Mouse (Mus musculus) embryonic facial prominence, embryonic 10.5 days (tissue): ENCODE data around the gene Keg1. TPM values are rescaled to one million over a fixed set of nuclear protein-coding genes. Genes with fewer than 3 reads are reported as not detected.
"Not testable (repeated sequence)": the region's sequence is repeated elsewhere in the genome, so short reads cannot be mapped to it uniquely, and the experiment has no call there.

Experiments
- DNase-seq: peaks from one replicate; pipeline ENCODE4 v3.0.0-alpha.2; 2017; ENCODE audit warnings: low spot score
- H3K27ac ChIP-seq: fragments of 300-500 bp; sonication (generic); replicated peaks from 2 replicates; pipeline ENCODE4 v1.5.1; 2016; ENCODE audit warnings: mild to moderate bottlenecking
- H3K27me3 ChIP-seq: fragments of 300-500 bp; sonication (generic); replicated peaks from 2 replicates; pipeline ENCODE4 v1.6.1; 2016; ENCODE audit warnings: low read depth, mild to moderate bottlenecking; ENCODE audit not compliant: poor library complexity, severe bottlenecking
- H3K36me3 ChIP-seq: fragments of 300-500 bp; sonication (generic); replicated peaks from 2 replicates; pipeline ENCODE4 v1.6.1; 2016; ENCODE audit warnings: mild to moderate bottlenecking, moderate library complexity
- H3K4me1 ChIP-seq: fragments of 300-500 bp; sonication (generic); 2 replicates; pipeline ENCODE4 v1.6.1; 2016
- H3K4me3 ChIP-seq: fragments of 300-500 bp; sonication (generic); 2 replicates; pipeline ENCODE4 v1.5.1; 2016; ENCODE audit warnings: mild to moderate bottlenecking, moderate library complexity
- H3K9me3 ChIP-seq: fragments of 300-500 bp; sonication (generic); 2 replicates; pipeline ENCODE4 v1.6.1; 2016; ENCODE audit warnings: mild to moderate bottlenecking
- WGBS: fragments of 180-500 bp; shearing (Covaris S2); methylation state at CpG from one replicate; pipeline ENCODE4 v1.1.7; 2016; 5-methylcytosine and 5-hydroxymethylcytosine counted together
- polyA plus RNA-seq: library from polyadenylated mRNA; unstranded; fragments of >200 nt; fragmentation: Nextera tagmentation; extraction: Ambion mirVana; gene quantifications from 2 replicates; pipeline ENCODE4 v1.2.1, GENCODE M21; 2016

Keg1 gene
- polyA plus RNA-seq, 1 experiment from 2014 or later, result not detected

GRCm38 (mm10) chr19:12720919-12721318 lies 25.3 kb downstream of the Keg1 start:
- not testable (repeated sequence) for DNase-seq, H3K4me1 ChIP-seq, H3K9me3 ChIP-seq, H3K4me3 ChIP-seq, H3K36me3 ChIP-seq, H3K27ac ChIP-seq, H3K27me3 ChIP-seq
- 85% methylated on average over 5 of the region's 5 CpGs for WGBS

DNA sequence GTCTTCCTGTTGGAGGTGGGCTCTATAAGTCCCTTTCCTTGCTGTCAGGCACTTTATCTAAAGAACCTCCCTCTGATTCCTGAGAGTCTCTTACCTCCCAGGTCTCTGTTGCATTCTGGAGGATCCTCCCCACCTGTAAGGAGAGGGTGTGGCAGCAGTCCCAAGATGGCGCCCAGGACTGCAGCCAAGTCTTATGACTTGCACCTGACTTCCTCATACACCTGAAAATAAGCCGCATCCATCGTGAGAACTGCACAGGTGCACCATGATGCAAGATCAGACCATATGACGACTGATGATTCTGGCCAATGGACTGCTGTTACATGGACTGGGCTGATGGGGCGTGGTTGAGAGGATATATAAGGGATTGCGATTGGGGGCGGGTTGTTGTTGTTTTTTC lies 26.0 kb downstream of the Keg1 start:
- 92% methylated on average over 7 of the region's 7 CpGs for WGBS
- DNase-seq, result not testable (repeated sequence)

DNA sequence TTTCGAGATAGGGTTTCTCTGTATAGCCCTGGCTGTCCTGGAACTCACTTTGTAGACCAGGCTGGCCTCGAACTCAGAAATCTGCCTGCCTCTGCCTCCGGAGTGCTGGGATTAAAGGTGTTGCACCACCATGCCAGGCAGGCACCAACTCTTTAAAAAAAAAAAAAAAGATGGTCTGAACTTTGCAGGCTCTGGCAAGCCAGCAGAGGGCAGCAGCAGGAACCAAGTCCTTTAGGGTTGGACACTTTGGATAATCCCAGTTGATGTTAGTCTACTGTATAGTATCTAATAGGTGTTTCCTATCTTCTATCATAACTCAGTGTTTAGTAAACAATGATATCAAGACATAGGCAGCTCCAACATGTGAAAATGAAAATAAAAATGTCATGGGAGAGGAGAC lies 26.7 kb downstream of the Keg1 start:
- WGBS, result 82% methylated on average over 3 of the region's 3 CpGs
- DNase-seq, result no peak
- no peak overlapping the region for H3K27ac ChIP-seq
- H3K9me3 ChIP-seq, result no peaks in the 10 kb centered on the region
- no peak overlapping the region for H3K4me3 ChIP-seq
- H3K36me3 ChIP-seq, result no peaks in the 10 kb centered on the region
- H3K4me1 ChIP-seq, result no peaks in the 10 kb centered on the region
- H3K27me3 ChIP-seq, result no peaks in the 10 kb centered on the region

More for the DNA sequence above, 26.0 kb downstream of the Keg1 start:
- not testable (repeated sequence) for H3K27me3 ChIP-seq, H3K4me3 ChIP-seq, H3K9me3 ChIP-seq, H3K36me3 ChIP-seq, H3K27ac ChIP-seq, H3K4me1 ChIP-seq

GRCm38 (mm10) chr19:12725851-12726250 lies 30.3 kb downstream of the Keg1 start:
- DNase-seq, result no peak
- 75% methylated on average over 1 of the region's 1 CpGs for WGBS
- H3K27me3 ChIP-seq, result no peaks in the 10 kb centered on the region
- no peaks in the 10 kb centered on the region for H3K9me3 ChIP-seq
- H3K36me3 ChIP-seq, result no peaks in the 10 kb centered on the region
- no peaks in the 10 kb centered on the region for H3K4me1 ChIP-seq
- H3K27ac ChIP-seq, result no peak overlapping the region
- H3K4me3 ChIP-seq, result no peak overlapping the region

GRCm38 (mm10) chr19:12731036-12731435 lies 35.5 kb downstream of the Keg1 start:
- H3K27ac ChIP-seq, result no peak overlapping the region
- WGBS, result 57% methylated on average over 1 of the region's 1 CpGs
- no peaks in the 10 kb centered on the region for H3K27me3 ChIP-seq
- H3K36me3 ChIP-seq, result no peaks in the 10 kb centered on the region
- no peak for DNase-seq
- no peaks in the 10 kb centered on the region for H3K4me1 ChIP-seq
- H3K9me3 ChIP-seq, result no peaks in the 10 kb centered on the region
- H3K4me3 ChIP-seq, result no peak overlapping the region

- H3K9me3 ChIP-seq, result no peaks in the 10 kb centered on the region
- no peaks in the 10 kb centered on the region for H3K27me3 ChIP-seq
- no peak overlapping the region for H3K27ac ChIP-seq
- no peaks in the 10 kb centered on the region for H3K4me1 ChIP-seq
- no peaks in the 10 kb centered on the region for H3K36me3 ChIP-seq
- 82% methylated on average over 2 of the region's 2 CpGs for WGBS
- H3K4me3 ChIP-seq, result no peak overlapping the region
- no peak for DNase-seq
Measured at GRCm38 (mm10) chr19:12731950-12732349, 36.4 kb downstream of the Keg1 start.

DNA sequence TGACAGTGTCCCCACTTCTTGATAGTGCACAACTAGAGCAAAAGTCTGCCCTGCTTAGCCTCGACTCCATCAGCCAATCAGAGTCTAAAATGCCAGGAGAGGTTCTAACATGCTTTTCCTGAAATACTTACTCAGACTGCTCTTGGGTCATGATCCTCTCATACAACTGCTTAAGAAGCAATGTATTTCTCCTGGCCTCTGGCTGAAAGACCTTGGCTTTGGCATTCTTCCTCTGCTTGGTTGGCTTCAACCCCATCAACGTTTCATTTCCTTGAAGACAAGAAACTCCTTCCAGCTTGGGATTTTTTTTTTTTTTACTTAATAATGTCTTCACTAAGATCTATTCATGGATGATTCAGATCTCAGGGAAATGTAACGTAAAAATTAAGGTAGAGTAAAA lies 60.7 kb downstream of the Keg1 start:
- DNase-seq, result no peak
- no peaks in the 10 kb centered on the region for H3K9me3 ChIP-seq
- H3K4me1 ChIP-seq, result no peaks in the 10 kb centered on the region
- H3K27me3 ChIP-seq, result no peaks in the 10 kb centered on the region
- no peak overlapping the region for H3K27ac ChIP-seq
- no peak overlapping the region for H3K4me3 ChIP-seq
- peaks cover under 1% of the 10 kb centered on the region; the same call in 1 of the 2 replicates for H3K36me3 ChIP-seq
- WGBS, result 84% methylated on average over 3 of the region's 3 CpGs

- no peak for DNase-seq
- Histone ChIP-seq H3K4me3 (no peak overlapping the region), H3K4me1 (no peaks in the 10 kb centered on the region), H3K27me3 (no peaks in the 10 kb centered on the region), H3K36me3 (peaks cover 27% of the 10 kb centered on the region), H3K27ac (no peak overlapping the region), H3K9me3 (no peaks in the 10 kb centered on the region)
- 93% methylated on average over 1 of the region's 1 CpGs for WGBS
Measured at GRCm38 (mm10) chr19:12758936-12759478, 63.4 kb downstream of the Keg1 start.

DNA sequence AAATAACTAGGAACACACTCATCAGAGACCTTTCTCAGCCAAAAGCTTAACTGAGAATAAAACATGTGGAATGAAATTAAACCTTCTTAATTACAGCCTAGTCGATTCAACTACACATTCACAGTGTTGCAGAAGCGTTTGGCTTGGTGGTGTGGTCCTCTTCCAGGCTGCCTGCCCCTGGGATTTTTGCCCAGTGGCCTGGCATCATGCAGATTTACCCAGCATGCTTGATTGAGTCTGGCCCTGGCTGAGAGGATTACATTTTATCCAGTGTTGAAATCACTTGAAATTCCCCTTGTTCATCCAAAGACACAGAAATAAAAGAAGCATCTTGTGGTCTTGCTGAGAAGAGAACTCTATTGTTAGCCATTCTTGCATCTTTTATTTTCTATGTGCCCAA lies 64.1 kb downstream of the Keg1 start:
- no peak overlapping the region for H3K27ac ChIP-seq
- no peak overlapping the region for H3K4me3 ChIP-seq
- 75% methylated on average over 2 of the region's 2 CpGs for WGBS
- no peaks in the 10 kb centered on the region for H3K9me3 ChIP-seq
- H3K27me3 ChIP-seq, result no peaks in the 10 kb centered on the region
- DNase-seq, result no peak
- H3K36me3 ChIP-seq, result peaks cover 33% of the 10 kb centered on the region
- no peaks in the 10 kb centered on the region for H3K4me1 ChIP-seq

DNA sequence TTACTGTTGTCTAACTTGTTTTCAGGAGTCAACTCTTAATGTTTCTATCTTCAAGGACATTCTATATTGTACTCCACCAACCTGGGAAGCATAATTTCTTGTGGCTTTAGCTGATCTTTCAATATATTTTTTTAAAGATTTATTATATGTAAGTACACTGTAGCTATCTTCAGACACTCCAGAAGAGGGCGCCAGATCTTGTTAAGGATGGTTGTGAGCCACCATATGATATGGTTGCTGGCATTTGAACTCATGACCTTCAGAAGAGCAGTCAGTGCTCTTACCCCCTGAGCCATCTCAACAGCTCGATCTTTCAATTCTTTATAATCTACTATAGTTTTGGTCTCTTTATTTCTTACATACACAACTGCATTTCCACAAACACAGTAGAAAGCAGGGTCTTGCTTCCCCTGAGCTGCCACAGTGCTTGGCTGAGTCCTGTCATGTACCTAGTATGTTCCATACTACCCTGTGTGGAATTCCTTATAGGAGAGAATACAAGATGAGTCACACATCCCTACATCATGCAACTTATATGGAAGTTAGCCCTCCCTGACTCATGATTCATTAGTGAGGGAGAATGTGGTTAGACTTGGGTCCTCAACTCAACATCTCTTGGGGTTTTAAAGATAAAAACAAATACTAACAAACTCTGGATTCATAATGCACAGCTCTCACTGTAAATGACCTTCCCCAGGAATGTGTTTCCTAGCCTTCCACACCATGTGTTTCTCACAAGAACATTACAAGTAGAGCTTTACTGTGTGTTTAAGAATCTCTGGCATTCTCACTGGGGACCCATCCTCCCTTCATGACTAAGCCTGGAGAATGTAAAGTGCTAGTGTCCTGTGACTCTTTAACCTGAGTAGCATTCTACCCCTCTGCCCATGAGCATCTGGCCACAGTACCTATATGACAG lies 66.9 kb downstream of the Keg1 start:
- Histone ChIP-seq H3K27me3 (no peaks in the 10 kb centered on the region), H3K36me3 (peaks cover 59% of the 10 kb centered on the region), H3K4me3 (no peak overlapping the region), H3K27ac (no peak overlapping the region), H3K9me3 (no peaks in the 10 kb centered on the region), H3K4me1 (no peaks in the 10 kb centered on the region)
- no peak for DNase-seq
- 55% methylated on average over 2 of the region's 2 CpGs for WGBS

- 70% methylated on average over 7 of the region's 7 CpGs for WGBS
- no peaks in the 10 kb centered on the region for H3K27me3 ChIP-seq
- H3K9me3 ChIP-seq, result no peaks in the 10 kb centered on the region
- no peak within 1 kb of the TSS for H3K27ac ChIP-seq
- DNase-seq, result no peak
- H3K4me3 ChIP-seq, result no peak within 1 kb of the TSS
- H3K4me1 ChIP-seq, result no peaks in the 10 kb centered on the region
- H3K36me3 ChIP-seq, result peaks cover 87% of the 10 kb centered on the region
Measured at GRCm38 (mm10) chr19:12765308-12765707, 69.7 kb downstream of the Keg1 start, which contains the start of gene Cntf. TSS of gene Cntf (minus strand) at chr19:12765632.
